Mouse (Mus musculus) G1E (cell line): ENCODE measurements at regions not wholly inside any gene's neighbourhood (a gene's known extent, or its start where the extent isn't known, plus 50 kb on each side); places are given as distances from the start of the nearest gene placed in this dataset.

ENCODE experiments used
- CTCF ChIP-seq: IDR thresholded peaks from 2 replicates; pipeline ENCODE4 v1.5.1; 2012; ENCODE audit warnings: low read depth, low read length, inconsistent platforms, mixed read lengths
- GATA1 ChIP-seq: IDR thresholded peaks from 2 replicates; pipeline ENCODE4 v1.6.1; 2012; ENCODE audit warnings: borderline replicate concordance, low read length, inconsistent platforms, mixed read lengths
- POLR2AphosphoS5 ChIP-seq: IDR thresholded peaks from 2 replicates; pipeline ENCODE4 v1.6.1; 2012; ENCODE audit warnings: low read depth, low read length, inconsistent platforms; ENCODE audit not compliant: insufficient replicate concordance
- TAL1 ChIP-seq: conservative IDR thresholded peaks from 2 replicates; pipeline ENCODE4 v1.6.1; 2012; ENCODE audit warnings: low read depth, low read length, inconsistent platforms, mixed read lengths

DNA sequence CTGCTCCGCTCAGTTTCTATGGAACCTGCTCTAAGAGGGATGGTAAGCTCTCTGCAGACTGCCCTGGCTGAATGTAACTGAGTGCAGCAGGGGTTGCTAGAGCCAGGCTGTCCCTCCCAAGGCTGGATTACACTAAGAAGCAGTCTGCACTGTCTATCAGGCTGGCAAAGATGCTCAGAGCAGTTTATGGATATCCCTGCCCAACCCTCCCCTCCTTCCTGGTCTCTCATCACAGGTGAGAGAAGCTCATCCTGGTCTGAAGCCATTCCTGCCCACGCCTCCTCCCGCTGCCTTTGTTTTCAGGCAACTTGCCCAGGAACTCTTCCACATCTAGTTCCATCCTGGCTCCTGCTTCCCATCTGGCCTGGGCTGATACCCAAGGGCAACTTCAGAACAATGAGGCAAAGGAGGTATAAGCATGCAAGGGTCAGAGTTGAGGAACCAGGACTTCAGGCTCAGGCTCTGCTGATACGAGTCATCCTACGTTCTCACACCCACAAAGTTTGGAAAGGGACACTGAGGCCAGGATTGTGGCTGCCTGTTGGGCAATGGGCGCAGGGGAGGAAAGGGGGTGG is 130.6 kb downstream of the Atp23 start:
- no peak for TF ChIP-seq CTCF
- TF ChIP-seq GATA1, result no peak
- no peak for TF ChIP-seq TAL1
- no peak for TF ChIP-seq POLR2AphosphoS5
